Mouse (Mus musculus) embryonic facial prominence, embryonic 11.5 days (tissue): ENCODE measurements around the gene Tmtc3. TPM values are rescaled to one million over a fixed set of nuclear protein-coding genes. Genes with fewer than 3 reads are reported as not detected.

Source experiments
- polyA plus RNA-seq: library from polyadenylated mRNA; unstranded; fragments of >200 nt; fragmentation: Nextera tagmentation; extraction: Ambion mirVana; gene quantifications from 2 replicates; pipeline ENCODE4 v1.2.1, GENCODE M21; 2014

Gene Tmtc3
- polyA plus RNA-seq, 1 experiment from 2014 or later = 27.0 TPM

Other genes starting within 250 kb of the Tmtc3 start
- gene Gm4301, start 151.7 kb downstream of the Tmtc3 start, polyA plus RNA-seq = not detected in 2 replicates
- not detected in 2 replicates for gene Gm4302, start 146.5 kb downstream of the Tmtc3 start, polyA plus RNA-seq
- not detected in 2 replicates for gene Gm4303, start 141.4 kb downstream of the Tmtc3 start, polyA plus RNA-seq
- not detected in 2 replicates for gene Gm4305, start 136.3 kb downstream of the Tmtc3 start, polyA plus RNA-seq
- not detected in 2 replicates for gene Gm4307, start 126.0 kb downstream of the Tmtc3 start, polyA plus RNA-seq
- not detected in 2 replicates for gene Gm4312, start 104.8 kb downstream of the Tmtc3 start, polyA plus RNA-seq
- 5.9 and 7.2 TPM in 2 replicates for gene Cep290, start 208 bp upstream of the Tmtc3 start, polyA plus RNA-seq
- gene 4930430F08Rik, start 103.1 kb upstream of the Tmtc3 start, polyA plus RNA-seq = 11.8 and 12.9 TPM in 2 replicates
- gene 1700017N19Rik, start 103.1 kb upstream of the Tmtc3 start, polyA plus RNA-seq = not detected in 2 replicates